Mouse (Mus musculus) cerebellum, adult 2 months (tissue): ENCODE measurements around the gene Gm10031.

Experiments used
- CTCF ChIP-seq: fragments of 200-500 bp; IDR thresholded peaks from 2 replicates; pipeline ENCODE4 v1.5.1; 2011; ENCODE audit warnings: low read depth, mild to moderate bottlenecking, control low read depth, low read length, moderate library complexity, borderline replicate concordance; ENCODE audit not compliant: insufficient read depth
- POLR2A ChIP-seq: fragments of 200-500 bp; IDR thresholded peaks from 2 replicates; pipeline ENCODE4 v1.6.1; 2011; ENCODE audit warnings: low read length, control low read depth, borderline replicate concordance; ENCODE audit not compliant: insufficient read depth

DNA sequence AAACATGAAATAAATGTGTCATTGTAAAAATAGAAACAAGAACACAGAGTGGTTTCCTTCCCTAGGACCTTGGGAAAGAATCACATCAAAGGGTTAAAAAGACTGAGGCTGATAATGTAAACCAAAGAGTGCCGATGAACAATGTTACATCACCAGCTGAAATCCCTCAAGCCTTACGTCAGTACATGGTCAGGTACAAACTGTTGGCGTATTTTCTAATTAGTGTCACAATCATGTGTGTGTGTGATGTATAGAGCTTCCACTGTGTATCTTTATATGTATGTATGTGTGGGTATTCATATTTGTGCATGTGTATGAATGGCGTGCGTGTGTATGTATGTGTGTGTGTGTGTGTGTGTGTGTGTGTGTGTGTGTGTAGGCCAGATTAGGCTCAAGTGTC, 26.9 kb upstream of the Gm10031 start:
- no peak for TF ChIP-seq POLR2A
- TF ChIP-seq CTCF, result no peak
